Mouse (Mus musculus) c-Kit-positive CD71-positive TER-119-negative erythroid progenitor cells, embryonic 14.5 days (primary cell): ENCODE data around the gene Abcb1a.

Experiments used
- DNase-seq: peaks from one replicate; pipeline ENCODE4 v3.0.0-alpha.2; 2013; ENCODE audit warnings: low read depth

The Abcb1a gene

GRCm38 (mm10) chr5:8659911-8660737, at the start of gene Abcb1a:
Abcb1a (plus strand) TSS chr5:8660077.
- DNase-seq = no peak

GRCm38 (mm10) chr5:8622071-8622595, 37.7 kb upstream of the Abcb1a start:
- DNase-seq = no peak

GRCm38 (mm10) chr5:8622596-8623231, 37.2 kb upstream of the Abcb1a start, which contains the start of gene Rundc3b:
Rundc3b (minus strand) TSS chr5:8622952.
- peak; percentile 58 for DNase-seq

- no peak for DNase-seq
Observed at GRCm38 (mm10) chr5:8632901-8633300, 27.0 kb upstream of the Abcb1a start.

GRCm38 (mm10) chr5:8634489-8634975, 25.3 kb upstream of the Abcb1a start:
- DNase-seq = no peak

- DNase-seq = no peak
Observed at GRCm38 (mm10) chr5:8648300-8648699, 11.6 kb upstream of the Abcb1a start.

- DNase-seq = no peak
Observed at GRCm38 (mm10) chr5:8648774-8649173, 11.1 kb upstream of the Abcb1a start.

GRCm38 (mm10) chr5:8652085-8652484, 7.8 kb upstream of the Abcb1a start:
- no peak for DNase-seq

- DNase-seq = no peak
Observed at GRCm38 (mm10) chr5:8660738-8661151, 868 bp downstream of the Abcb1a start.

GRCm38 (mm10) chr5:8664678-8665077, 4.8 kb downstream of the Abcb1a start:
- DNase-seq = no peak

GRCm38 (mm10) chr5:8667758-8668474, 8.0 kb downstream of the Abcb1a start:
- DNase-seq = no peak

- DNase-seq = no peak
Observed at GRCm38 (mm10) chr5:8669606-8670005, 9.7 kb downstream of the Abcb1a start.

GRCm38 (mm10) chr5:8675262-8675951, 15.5 kb downstream of the Abcb1a start:
- no peak for DNase-seq

GRCm38 (mm10) chr5:8675952-8676262, 16.0 kb downstream of the Abcb1a start:
- DNase-seq = no peak

GRCm38 (mm10) chr5:8681166-8681565, 21.3 kb downstream of the Abcb1a start:
- DNase-seq = no peak

- DNase-seq = no peak
Observed at GRCm38 (mm10) chr5:8683686-8684085, 23.8 kb downstream of the Abcb1a start.

- DNase-seq = no peak
Observed at GRCm38 (mm10) chr5:8686071-8686470, 26.2 kb downstream of the Abcb1a start.

GRCm38 (mm10) chr5:8687550-8687949, 27.7 kb downstream of the Abcb1a start:
- DNase-seq = no peak

- no peak for DNase-seq
Observed at GRCm38 (mm10) chr5:8716061-8716460, 56.2 kb downstream of the Abcb1a start.

GRCm38 (mm10) chr5:8719556-8719955, 59.7 kb downstream of the Abcb1a start:
- DNase-seq = no peak

- no peak for DNase-seq
Observed at GRCm38 (mm10) chr5:8722224-8722623, 62.3 kb downstream of the Abcb1a start.

- DNase-seq = no peak
Observed at GRCm38 (mm10) chr5:8722867-8723266, 63.0 kb downstream of the Abcb1a start.
